Mouse (Mus musculus): Measurements from ENCODE around the gene Katnal1. TPM values are rescaled to one million over a fixed set of nuclear protein-coding genes. Genes with fewer than 3 reads are reported as not detected.
A peak's percentile ranks its signal among the peaks of the same experiment; 100 is the strongest.

Katnal1 gene
- total and polyA plus RNA-seq, 3 experiments, result 2.8 to 7.0 (median 3.2) TPM

GRCm38 (mm10) chr5:148944024-148944423 is 14.9 kb upstream of the Katnal1 start:
- Histone ChIP-seq H3K36me3 (replicated peaks in 1 of 2; ENCODE audit: control insufficient read depth in 1 of 2, insufficient read depth in 1 of 2, low read length in 1 of 2) (no peaks in the 10 kb centered on the region), H3K9ac (ENCODE audit: insufficient read depth, low read depth) (no peak overlapping the region), H3K4me3 (replicated peaks in 1 of 3; ENCODE audit: low read depth in 2 of 3, low read length in 2 of 3, poor library complexity in 1 of 3) (no peak overlapping the region), H3K4me2 (ENCODE audit: insufficient read depth, low read depth, poor library complexity, severe bottlenecking) (no peak overlapping the region), H3K9me3 (replicated peaks; ENCODE audit: low read length) (peaks cover 13% of the 10 kb centered on the region), H3K27me3 (replicated peaks) (no peaks in the 10 kb centered on the region), H3K79me2 (replicated peaks; ENCODE audit: control insufficient read depth, extremely low read depth, insufficient read depth, poor library complexity, severe bottlenecking) (no peaks in the 10 kb centered on the region), H3K27ac (ENCODE audit: insufficient read depth, low read depth) (peak overlapping the region; percentile 18; the same call in 1 of the 2 replicates), H3K4me1 (ENCODE audit: control insufficient read depth in 1 of 2, insufficient read depth in 2 of 2) (peaks cover 20 to 75% of the 10 kb centered on the region in 2 experiments; a peak in 3 of 4 replicates)
- dilution Hi-C loops (cut with MboI; ENCODE audit: extremely low pct_ligation_motif_present, extremely low pct_unique_long_range_greater_than_20kb, low sequenced_read_pairs), result no loop called here
- no peak for DNase-seq (ENCODE audit: extremely low read depth)
- in situ Hi-C loops (cut with MboI; ENCODE audit: low pct_ligation_motif_present, low pct_unique_long_range_greater_than_20kb, low sequenced_read_pairs), result no loop called here
- no peak for TF ChIP-seq ZNF384 (IDR thresholded peaks at IDR 0.05; ENCODE audit: low read depth, low read length)
- no peak for TF ChIP-seq NRF1 (IDR thresholded peaks at IDR 0.05; ENCODE audit: low read depth, low read length)
- TF ChIP-seq E2F4 (IDR thresholded peaks at IDR 0.05; ENCODE audit: insufficient replicate concordance, low read depth, low read length), result no peak
- no peak for TF ChIP-seq RAD21 (IDR thresholded peaks at IDR 0.05; ENCODE audit: low read depth, low read length)
- no peak for TF ChIP-seq ZKSCAN1 (IDR thresholded peaks at IDR 0.05; ENCODE audit: borderline replicate concordance, low read depth, low read length)
- TF ChIP-seq SIN3A (IDR thresholded peaks at IDR 0.05; ENCODE audit: low read length), result no peak
- no peak for TF ChIP-seq PAX5 (IDR thresholded peaks at IDR 0.05; ENCODE audit: low read length)
- no peak for TF ChIP-seq ZMIZ1 (IDR thresholded peaks at IDR 0.05; ENCODE audit: low read depth, low read length)
- no peak for TF ChIP-seq RCOR1 (conservative IDR thresholded peaks at IDR 0.05; ENCODE audit: low read depth, low read length)
- no peak for TF ChIP-seq POLR2AphosphoS2 (IDR thresholded peaks at IDR 0.05; ENCODE audit: low read depth, low read length)
- TF ChIP-seq JUN (IDR thresholded peaks at IDR 0.05; ENCODE audit: insufficient read depth, low read depth, low read length), result no peak
- TF ChIP-seq ETS1 (conservative IDR thresholded peaks at IDR 0.05; ENCODE audit: low read depth, low read length), result no peak
- TF ChIP-seq BHLHE40 (IDR thresholded peaks at IDR 0.05; ENCODE audit: low read depth, low read length), result no peak
- TF ChIP-seq SMC3 (IDR thresholded peaks at IDR 0.05; ENCODE audit: low read depth, low read length), result no peak
- no peak for TF ChIP-seq MEF2A (IDR thresholded peaks at IDR 0.05; ENCODE audit: borderline replicate concordance, low read depth, low read length)
- TF ChIP-seq POLR2A (IDR thresholded peaks at IDR 0.05; ENCODE audit: low read depth, low read length), result no peak
- TF ChIP-seq TCF12 (IDR thresholded peaks at IDR 0.05; ENCODE audit: low read depth, low read length), result no peak
- no peak for TF ChIP-seq USF1 (IDR thresholded peaks at IDR 0.05; ENCODE audit: low read depth, low read length)
- no peak for TF ChIP-seq MYC (IDR thresholded peaks at IDR 0.05; ENCODE audit: low read depth, low read length)
- no peak for TF ChIP-seq NELFE (IDR thresholded peaks at IDR 0.05; ENCODE audit: low read depth, low read length)

DNA sequence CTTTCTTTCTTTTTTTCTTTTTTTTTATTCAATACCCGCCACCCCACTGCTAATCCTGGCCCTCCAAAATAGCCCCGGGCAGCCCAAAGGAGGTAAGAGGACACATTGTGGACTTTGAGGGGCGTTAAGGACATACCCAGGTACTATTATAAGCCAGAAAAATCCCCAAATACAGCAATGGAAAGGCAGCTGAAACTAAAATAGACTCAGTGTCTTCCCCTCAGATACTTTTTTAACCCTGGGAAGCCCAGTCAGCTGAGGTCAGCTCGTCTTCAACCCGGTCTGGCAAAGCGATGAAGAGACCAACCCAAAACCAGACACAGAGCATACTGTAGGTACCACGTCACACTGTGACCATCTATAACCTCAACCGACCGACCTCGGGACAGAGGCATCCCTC is 14.3 kb upstream of the Katnal1 start:
- peaks cover 20 to 80% of the 10 kb centered on the region in 2 experiments; a peak in 3 of 4 replicates for H3K4me1 ChIP-seq (ENCODE audit: control insufficient read depth in 1 of 2, insufficient read depth in 2 of 2)
- in situ Hi-C loops (cut with MboI; ENCODE audit: low pct_ligation_motif_present, low pct_unique_long_range_greater_than_20kb, low sequenced_read_pairs) (no loop called here), dilution Hi-C loops (cut with MboI; ENCODE audit: extremely low pct_ligation_motif_present, extremely low pct_unique_long_range_greater_than_20kb, low sequenced_read_pairs) (no loop called here)
- H3K79me2 ChIP-seq (replicated peaks; ENCODE audit: control insufficient read depth, extremely low read depth, insufficient read depth, poor library complexity, severe bottlenecking), result no peaks in the 10 kb centered on the region
- H3K36me3 ChIP-seq (replicated peaks in 1 of 2; ENCODE audit: control insufficient read depth in 1 of 2, insufficient read depth in 1 of 2, low read length in 1 of 2), result no peaks in the 10 kb centered on the region
- H3K9me3 ChIP-seq (replicated peaks; ENCODE audit: low read length), result peaks cover 13% of the 10 kb centered on the region
- H3K27me3 ChIP-seq (replicated peaks), result no peaks in the 10 kb centered on the region
- peak overlapping the region; percentile 2; the same call in 1 of the 2 replicates for H3K4me2 ChIP-seq (ENCODE audit: insufficient read depth, low read depth, poor library complexity, severe bottlenecking)
- H3K27ac ChIP-seq (ENCODE audit: insufficient read depth, low read depth), result peak overlapping the region; percentile 18; the same call in 1 of the 2 replicates
- no peak overlapping the region for H3K4me3 ChIP-seq (replicated peaks in 1 of 3; ENCODE audit: low read depth in 2 of 3, low read length in 2 of 3, poor library complexity in 1 of 3)
- peak; percentile 29 for DNase-seq (ENCODE audit: extremely low read depth)
- no peak overlapping the region for H3K9ac ChIP-seq (ENCODE audit: insufficient read depth, low read depth)
- TF ChIP-seq ZMIZ1 (IDR thresholded peaks at IDR 0.05; ENCODE audit: low read depth, low read length), result no peak
- TF ChIP-seq GABPA (IDR thresholded peaks at IDR 0.05; ENCODE audit: insufficient replicate concordance, low read depth, low read length), result no peak
- TF ChIP-seq MAX (IDR thresholded peaks at IDR 0.05; ENCODE audit: low read length), result no peak
- no peak for TF ChIP-seq RAD21 (IDR thresholded peaks at IDR 0.05; ENCODE audit: low read depth, low read length)
- TF ChIP-seq E2F4 (IDR thresholded peaks at IDR 0.05; ENCODE audit: insufficient replicate concordance, low read depth, low read length), result no peak
- no peak for TF ChIP-seq JUN (IDR thresholded peaks at IDR 0.05; ENCODE audit: insufficient read depth, low read depth, low read length)
- TF ChIP-seq POLR2A (IDR thresholded peaks at IDR 0.05; ENCODE audit: low read depth, low read length), result no peak
- TF ChIP-seq PAX5 (IDR thresholded peaks at IDR 0.05; ENCODE audit: low read length), result no peak
- no peak for TF ChIP-seq CTCF (conservative IDR thresholded peaks at IDR 0.05 in 1 of 2, IDR thresholded peaks at IDR 0.05 in 1 of 2; ENCODE audit: low read depth in 2 of 2, low read length in 2 of 2)
- TF ChIP-seq CHD1 (IDR thresholded peaks at IDR 0.05; ENCODE audit: low read depth, low read length), result no peak
- no peak for TF ChIP-seq MAZ (IDR thresholded peaks at IDR 0.05; ENCODE audit: low read depth, low read length)
- TF ChIP-seq JUND (conservative IDR thresholded peaks at IDR 0.05; ENCODE audit: low read depth, low read length), result no peak
- no peak for TF ChIP-seq RCOR1 (conservative IDR thresholded peaks at IDR 0.05; ENCODE audit: low read depth, low read length)
- no peak for TF ChIP-seq USF2 (conservative IDR thresholded peaks at IDR 0.05; ENCODE audit: low read depth, low read length)
- TF ChIP-seq EP300 (IDR thresholded peaks at IDR 0.05; ENCODE audit: low read length), result no peak
- TF ChIP-seq POLR2AphosphoS2 (IDR thresholded peaks at IDR 0.05; ENCODE audit: low read depth, low read length), result no peak
- TF ChIP-seq TCF12 (IDR thresholded peaks at IDR 0.05; ENCODE audit: low read depth, low read length), result peak; percentile 33; the same call in 1 of the 2 replicates
- no peak for TF ChIP-seq SMC3 (IDR thresholded peaks at IDR 0.05; ENCODE audit: low read depth, low read length)
- TF ChIP-seq ZNF384 (IDR thresholded peaks at IDR 0.05; ENCODE audit: low read depth, low read length), result no peak; the same call in 1 of the 2 replicates
- TF ChIP-seq BHLHE40 (IDR thresholded peaks at IDR 0.05; ENCODE audit: low read depth, low read length), result 0 out of 2 replicates have a peak, but pooled peaks have one; percentile 34
- TF ChIP-seq KAT2A (IDR thresholded peaks at IDR 0.05; ENCODE audit: insufficient replicate concordance, low read length), result no peak
- TF ChIP-seq HCFC1 (IDR thresholded peaks at IDR 0.05; ENCODE audit: low read depth, low read length), result no peak
- no peak for TF ChIP-seq USF1 (IDR thresholded peaks at IDR 0.05; ENCODE audit: low read depth, low read length)
- no peak for TF ChIP-seq TBP (conservative IDR thresholded peaks at IDR 0.05; ENCODE audit: low read depth, low read length)
